Mouse (Mus musculus) MEL-GATA-1-ER (cell line): ENCODE results near the gene 1700025G04Rik.

ENCODE experiments used
- DNase-seq: peaks from one replicate; pipeline ENCODE4 v3.0.0-alpha.2; 2012; ENCODE audit warnings: low read depth; ENCODE audit errors: extremely low read depth

Gene 1700025G04Rik

DNA sequence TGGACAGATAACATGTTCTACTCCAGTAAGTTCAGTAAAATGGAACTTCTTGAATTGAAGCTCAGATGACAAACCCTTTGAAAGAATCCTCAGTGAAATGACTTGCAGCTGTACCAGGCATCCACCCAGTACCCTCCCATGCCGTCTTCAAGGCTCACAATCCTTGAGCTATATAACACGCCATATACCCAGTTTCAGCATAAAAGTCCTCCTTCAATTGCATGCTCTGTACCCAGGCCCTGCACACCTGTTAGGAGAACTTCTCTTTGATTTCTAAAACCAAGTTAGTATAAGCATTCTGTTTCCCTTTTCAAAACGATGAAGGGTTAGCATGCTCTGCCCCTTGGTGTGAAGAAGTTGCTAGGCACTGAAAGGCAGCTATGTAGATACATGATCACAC lies 56.2 kb downstream of the 1700025G04Rik start:
- DNase-seq: no peak

DNA sequence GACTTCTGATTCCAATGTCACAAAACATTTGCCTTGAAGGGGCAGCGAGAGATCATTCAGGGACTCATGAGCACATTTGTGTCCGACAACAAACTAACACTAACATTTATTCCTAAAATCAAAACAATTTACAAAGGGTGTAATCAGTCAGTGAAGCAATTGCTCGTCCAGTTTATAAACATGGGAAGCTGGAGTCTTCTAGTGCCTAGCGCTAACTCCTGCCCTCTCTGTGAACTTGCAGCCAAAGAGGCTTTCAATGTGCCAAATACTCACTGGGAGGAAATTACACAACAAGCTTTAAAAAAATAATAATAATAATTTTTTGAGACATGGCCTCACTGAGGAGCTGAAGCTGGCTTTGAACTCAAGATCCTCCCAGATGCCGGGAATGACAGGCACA lies 57.8 kb downstream of the 1700025G04Rik start:
- DNase-seq: no peak

DNA sequence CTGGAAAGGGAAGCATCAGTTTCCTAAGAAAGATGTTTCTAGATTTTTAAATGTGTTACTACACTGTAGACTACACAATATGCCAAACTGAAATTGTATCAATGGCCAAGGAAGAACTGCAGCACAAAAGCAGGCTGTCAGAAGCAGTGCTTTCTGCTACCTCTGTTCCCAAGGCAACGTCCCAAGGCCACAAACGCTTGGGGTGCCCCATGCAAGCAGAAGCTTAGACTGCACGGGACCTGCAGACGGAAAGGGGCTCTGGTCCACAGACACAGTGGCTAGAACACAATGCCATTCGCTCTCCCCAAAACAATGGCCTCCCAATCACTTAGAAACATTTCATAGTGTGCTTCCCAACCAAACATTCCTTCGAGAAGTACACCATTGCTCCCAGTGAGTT lies 59.4 kb downstream of the 1700025G04Rik start:
- DNase-seq: no peak

GRCm38 (mm10) chr1:152028718-152029117 lies 61.2 kb downstream of the 1700025G04Rik start:
- DNase-seq: no peak

DNA sequence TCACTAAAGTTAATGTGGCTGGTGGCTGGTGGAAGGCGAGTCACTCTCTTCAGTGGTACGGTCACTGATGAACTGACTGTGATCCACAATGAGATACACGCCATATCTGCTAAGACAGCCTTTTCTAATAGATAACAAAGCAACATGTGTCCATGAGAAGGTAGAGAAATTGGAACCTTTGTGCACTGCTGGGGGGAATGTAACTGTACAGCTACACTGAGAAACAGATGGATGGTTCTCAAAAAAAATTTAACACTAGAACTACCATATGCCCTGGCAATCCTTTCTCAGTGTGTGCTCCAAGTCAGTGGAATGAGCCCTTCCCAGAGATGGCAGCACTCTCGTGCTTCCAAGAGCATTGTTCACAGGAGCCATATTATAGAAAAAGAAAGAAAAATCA lies 63.2 kb downstream of the 1700025G04Rik start:
- no peak for DNase-seq

GRCm38 (mm10) chr1:152025308-152025707 lies 64.6 kb downstream of the 1700025G04Rik start:
- DNase-seq: no peak

DNA sequence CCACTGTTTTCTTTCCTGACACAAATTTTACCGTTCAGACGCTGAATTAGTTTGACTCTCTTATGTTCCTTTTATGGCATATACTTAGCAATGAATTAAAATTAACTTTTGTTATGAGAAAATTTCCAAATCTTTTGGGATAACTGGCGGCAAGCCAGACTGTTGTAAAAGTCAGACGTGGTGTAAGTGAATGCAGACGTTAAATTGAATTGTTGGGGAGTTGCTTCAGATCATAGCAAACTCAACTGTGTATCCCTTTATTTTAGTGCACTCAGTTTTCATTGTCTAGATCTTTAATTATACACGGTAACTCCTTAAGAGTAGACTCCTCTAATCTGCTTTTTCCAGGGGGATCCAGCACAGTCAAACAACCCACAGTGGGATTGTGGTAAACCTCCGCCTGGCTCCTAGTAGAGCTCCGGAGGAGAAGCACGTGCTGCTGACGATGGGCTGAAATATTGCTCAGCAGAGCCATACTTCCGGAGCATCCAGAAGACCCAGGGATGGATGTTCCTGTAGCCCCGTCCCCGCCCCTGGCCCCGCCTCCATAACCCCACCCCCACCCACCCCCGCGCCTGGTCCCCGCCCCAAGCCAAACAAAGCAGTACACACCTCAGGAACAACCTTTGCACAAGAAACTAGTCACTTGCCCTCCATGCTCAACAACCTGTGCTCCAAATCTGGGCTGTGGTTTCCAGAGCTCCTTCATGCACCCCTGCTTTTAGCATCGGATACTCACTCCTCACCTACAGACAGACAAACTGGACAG lies 65.7 kb downstream of the 1700025G04Rik start:
- DNase-seq: no peak

GRCm38 (mm10) chr1:152020812-152021211 lies 69.1 kb downstream of the 1700025G04Rik start:
- no peak for DNase-seq

DNA sequence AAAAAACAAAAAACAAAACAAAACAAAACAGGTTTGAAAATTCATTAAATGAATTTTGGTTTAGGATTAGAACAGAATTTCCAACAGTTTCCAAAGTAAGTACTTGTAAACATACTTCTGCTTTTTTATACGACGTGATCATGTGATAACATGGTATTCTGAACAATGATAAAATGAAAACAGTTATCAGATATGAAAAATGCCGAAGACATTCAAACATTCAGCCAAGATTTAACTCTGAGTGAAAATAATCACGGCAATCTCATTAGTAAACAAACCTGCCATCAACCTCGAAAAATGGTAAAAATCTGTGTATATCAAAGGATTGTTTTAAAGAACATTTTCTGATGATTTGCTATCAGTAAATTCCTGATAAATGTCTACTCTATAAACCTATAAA lies 69.9 kb downstream of the 1700025G04Rik start:
- no peak for DNase-seq

GRCm38 (mm10) chr1:152019196-152019595 lies 70.7 kb downstream of the 1700025G04Rik start:
- no peak for DNase-seq

DNA sequence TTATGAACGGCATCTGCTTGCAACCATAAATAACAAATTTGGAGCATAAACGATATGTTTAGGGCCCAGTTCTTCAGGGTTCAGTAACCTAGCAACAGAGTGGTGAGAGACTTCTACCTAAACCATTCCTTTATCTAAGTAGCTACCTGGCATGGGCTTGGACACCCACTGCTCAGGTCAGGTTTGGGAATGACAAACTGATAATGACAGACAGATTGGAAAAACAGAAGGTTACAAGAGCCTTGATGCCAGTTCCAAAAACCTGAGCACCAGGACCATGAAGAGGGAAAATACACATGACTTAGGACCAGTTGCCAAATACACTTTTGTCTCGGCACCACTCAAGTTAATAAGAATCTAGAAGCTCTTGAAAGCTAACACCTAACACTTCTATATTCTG lies 71.6 kb downstream of the 1700025G04Rik start:
- no peak for DNase-seq

DNA sequence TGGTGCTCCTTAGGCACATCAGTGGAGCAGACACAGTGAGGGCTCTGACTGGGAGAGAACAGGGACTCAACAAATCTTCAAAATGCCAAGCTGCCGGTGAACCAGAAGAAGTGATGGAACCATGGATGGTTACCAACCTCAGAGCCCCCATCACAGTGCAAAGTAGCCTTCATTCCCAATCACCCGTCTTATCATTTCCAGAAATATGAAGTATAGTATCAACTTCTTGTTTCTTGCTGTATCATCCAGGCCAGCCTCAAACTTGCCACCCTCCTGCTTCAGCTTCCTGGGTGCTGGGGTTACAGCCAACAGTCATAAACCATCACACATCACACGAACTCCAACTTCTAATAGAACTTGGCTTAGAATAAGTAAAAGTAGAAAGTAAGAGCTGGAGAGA lies 73.3 kb downstream of the 1700025G04Rik start:
- DNase-seq: peak; percentile 47

DNA sequence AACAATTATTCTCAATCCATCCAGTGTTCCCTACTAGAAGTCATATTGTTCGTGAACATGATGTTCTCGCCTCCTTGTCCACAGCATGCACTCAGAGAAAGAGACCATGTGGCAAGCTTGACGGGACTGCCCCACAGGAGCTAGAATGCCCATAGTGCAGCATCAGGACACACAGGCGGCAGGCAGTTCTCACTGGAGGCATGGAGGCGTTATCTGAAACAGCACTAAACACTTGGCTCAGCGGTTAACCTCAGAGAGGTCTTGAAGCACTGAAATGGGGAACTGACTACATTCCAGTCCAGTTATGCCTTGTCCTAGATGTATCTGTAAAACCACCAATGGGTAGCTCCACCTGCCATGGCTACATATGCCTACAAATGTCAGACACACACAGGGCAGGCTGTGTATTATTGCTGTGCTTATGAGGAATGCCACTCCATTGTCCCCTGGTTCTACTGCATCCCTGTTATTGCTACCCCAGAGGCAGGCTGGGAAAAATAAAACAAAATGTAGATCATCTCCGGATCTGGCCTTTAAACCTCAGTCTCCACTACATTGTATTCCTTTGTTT lies 74.3 kb downstream of the 1700025G04Rik start:
- DNase-seq: peak; percentile 99

DNA sequence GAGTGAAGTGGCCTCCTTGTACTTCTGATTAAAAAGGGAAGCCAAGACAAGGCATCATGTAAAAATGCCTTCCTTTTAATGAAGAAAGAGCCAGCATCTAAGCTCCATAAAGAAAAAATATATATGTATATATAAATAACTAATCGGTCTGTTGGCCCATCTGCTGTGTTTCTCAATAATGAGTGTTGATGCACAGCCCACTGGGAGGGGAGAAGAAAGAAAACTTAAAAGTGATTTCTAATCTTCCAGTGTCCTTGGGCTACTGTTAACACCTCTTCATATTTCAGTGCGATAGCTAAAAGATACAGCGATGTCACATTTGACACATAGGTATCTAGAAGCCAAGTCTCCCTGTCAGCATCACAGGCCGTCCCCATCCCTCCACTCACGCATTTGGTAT lies 78.2 kb downstream of the 1700025G04Rik start:
- DNase-seq: no peak

DNA sequence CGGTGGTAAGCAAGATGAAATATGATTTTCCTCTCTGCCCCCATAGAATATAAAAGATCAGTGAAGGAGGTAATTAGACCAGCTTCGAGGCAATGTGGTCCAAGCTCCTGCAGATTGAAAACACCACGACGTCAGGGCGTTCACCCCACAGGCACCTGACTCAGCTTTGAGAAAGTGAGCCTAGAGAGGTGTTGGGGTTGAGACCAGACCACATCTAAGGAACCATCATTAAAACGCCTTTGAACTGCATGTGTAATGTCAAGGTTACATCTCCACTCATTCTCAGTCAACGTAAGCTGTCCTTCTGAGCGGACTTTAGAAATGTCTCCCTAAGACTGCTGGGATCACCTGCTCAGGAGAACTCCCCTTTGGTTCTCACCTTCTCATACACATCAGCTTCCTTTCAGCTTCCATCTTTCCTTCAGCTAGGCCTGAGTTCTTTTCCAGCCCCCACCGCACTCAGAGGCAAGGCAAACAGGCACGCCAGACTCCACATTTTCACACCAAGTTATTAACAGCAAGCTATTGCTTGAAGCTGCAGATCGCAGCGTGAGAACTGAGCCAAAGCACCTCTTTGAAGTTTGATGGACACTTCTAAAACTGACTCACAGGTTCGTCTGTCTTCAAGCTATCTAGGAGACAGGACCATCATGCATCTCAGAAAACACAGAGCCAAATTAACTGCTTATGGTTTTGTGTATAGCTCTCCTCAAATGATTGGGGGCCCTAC lies 79.5 kb downstream of the 1700025G04Rik start:
- DNase-seq: no peak

- no peak for DNase-seq
These were observed 81.4 kb downstream of the 1700025G04Rik start for GRCm38 (mm10) chr1:152008473-152008991.

- DNase-seq: no peak
These were observed 83.4 kb downstream of the 1700025G04Rik start for GRCm38 (mm10) chr1:152006529-152006928.

DNA sequence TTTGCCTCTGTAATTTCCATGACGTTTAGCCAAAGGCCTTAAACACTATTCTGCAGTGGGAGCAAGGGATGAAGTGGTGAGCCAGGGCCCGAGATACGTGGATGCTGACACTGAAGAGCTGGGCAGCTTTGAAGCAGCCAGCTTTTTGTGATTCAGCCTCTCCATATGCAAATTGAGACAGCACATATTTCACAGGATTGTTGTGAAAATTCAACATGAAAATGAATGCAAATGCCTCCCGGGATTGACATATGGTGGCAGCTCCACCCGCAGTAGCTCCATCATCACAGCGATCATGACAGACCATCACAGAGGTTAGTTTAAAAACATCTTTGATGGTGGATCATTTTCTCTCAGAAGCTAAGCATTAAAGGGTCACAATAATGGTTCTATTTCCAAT lies 85.4 kb downstream of the 1700025G04Rik start:
- DNase-seq: no peak

GRCm38 (mm10) chr1:152000461-152000860 lies 89.5 kb downstream of the 1700025G04Rik start:
- DNase-seq: no peak

DNA sequence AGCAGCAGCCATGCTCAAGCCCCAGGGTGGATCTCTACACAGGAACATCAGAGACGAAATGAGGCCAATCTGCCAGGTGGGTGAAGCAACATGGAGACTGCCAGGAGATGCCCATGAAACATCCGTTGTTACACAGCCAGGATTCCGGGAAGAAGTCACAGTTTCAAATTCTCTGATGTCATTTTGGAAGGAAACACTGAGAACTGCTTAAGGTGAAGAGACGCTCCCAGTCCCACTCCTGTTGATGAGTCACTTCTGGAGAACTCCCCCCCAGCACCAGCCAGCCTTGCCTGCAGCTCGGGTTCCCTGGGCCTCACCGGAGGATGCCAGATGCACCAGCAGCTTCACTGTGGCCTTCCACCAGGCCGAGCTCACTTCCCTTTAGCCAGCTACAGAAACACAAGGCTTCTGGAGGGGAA lies 90.5 kb downstream of the 1700025G04Rik start:
- DNase-seq: no peak

- no peak for DNase-seq
These were observed 91.2 kb downstream of the 1700025G04Rik start for GRCm38 (mm10) chr1:151998721-151999206.

- no peak for DNase-seq
These were observed 92.3 kb downstream of the 1700025G04Rik start for GRCm38 (mm10) chr1:151997591-151997990.
